Mouse (Mus musculus) hindbrain, embryonic 11.5 days (tissue): ENCODE results near the gene Dffa. TPM values are rescaled to one million over a fixed set of nuclear protein-coding genes. Genes with fewer than 3 reads are reported as not detected.

Experiments used
- polyA plus RNA-seq: library from polyadenylated mRNA; unstranded; fragments of >200 nt; fragmentation: Nextera tagmentation; extraction: Ambion mirVana; gene quantifications from 2 replicates; pipeline ENCODE4 v1.2.1, GENCODE M21; 2014

The Dffa gene
- polyA plus RNA-seq, 1 experiment from 2014 or later, result 30.9 TPM

Other genes starting within 250 kb of the Dffa start
- 29.9 and 33.5 TPM in 2 replicates for gene Pex14, start 4.3 kb upstream of the Dffa start, polyA plus RNA-seq
- gene Cort, start 22.6 kb downstream of the Dffa start, polyA plus RNA-seq, result 0.36 and 0.54 TPM in 2 replicates
- gene Cenps, start 33.5 kb downstream of the Dffa start, polyA plus RNA-seq, result 44.7 and 49.1 TPM in 2 replicates
- 45.5 and 49.4 TPM in 2 replicates for gene Pgd, start 62.6 kb downstream of the Dffa start, polyA plus RNA-seq
- 113 and 173 TPM in 2 replicates for gene Kif1b, start 203.5 kb downstream of the Dffa start, polyA plus RNA-seq